Mouse (Mus musculus) embryonic facial prominence, embryonic 10.5 days (tissue): ENCODE data around the gene Nfasc. TPM values are rescaled to one million over a fixed set of nuclear protein-coding genes. Genes with fewer than 3 reads are reported as not detected.

ENCODE experiments used
- DNase-seq: peaks from one replicate; pipeline ENCODE4 v3.0.0-alpha.2; 2017; ENCODE audit warnings: low spot score
- H3K27ac ChIP-seq: fragments of 300-500 bp; sonication (generic); replicated peaks from 2 replicates; pipeline ENCODE4 v1.5.1; 2016; ENCODE audit warnings: mild to moderate bottlenecking
- H3K27me3 ChIP-seq: fragments of 300-500 bp; sonication (generic); replicated peaks from 2 replicates; pipeline ENCODE4 v1.6.1; 2016; ENCODE audit warnings: low read depth, mild to moderate bottlenecking; ENCODE audit not compliant: poor library complexity, severe bottlenecking
- H3K36me3 ChIP-seq: fragments of 300-500 bp; sonication (generic); replicated peaks from 2 replicates; pipeline ENCODE4 v1.6.1; 2016; ENCODE audit warnings: mild to moderate bottlenecking, moderate library complexity
- H3K4me1 ChIP-seq: fragments of 300-500 bp; sonication (generic); 2 replicates; pipeline ENCODE4 v1.6.1; 2016
- H3K4me3 ChIP-seq: fragments of 300-500 bp; sonication (generic); 2 replicates; pipeline ENCODE4 v1.5.1; 2016; ENCODE audit warnings: mild to moderate bottlenecking, moderate library complexity
- H3K9me3 ChIP-seq: fragments of 300-500 bp; sonication (generic); 2 replicates; pipeline ENCODE4 v1.6.1; 2016; ENCODE audit warnings: mild to moderate bottlenecking
- WGBS: fragments of 180-500 bp; shearing (Covaris S2); methylation state at CpG from one replicate; pipeline ENCODE4 v1.1.7; 2016; 5-methylcytosine and 5-hydroxymethylcytosine counted together
- polyA plus RNA-seq: library from polyadenylated mRNA; unstranded; fragments of >200 nt; fragmentation: Nextera tagmentation; extraction: Ambion mirVana; gene quantifications from 2 replicates; pipeline ENCODE4 v1.2.1, GENCODE M21; 2016

Nfasc gene
- polyA plus RNA-seq, 1 experiment from 2014 or later = 5.2 TPM

GRCm38 (mm10) chr1:132523048-132523447, 218.5 kb downstream of the Nfasc start:
- Histone ChIP-seq H3K27ac (no peak overlapping the region), H3K9me3 (no peaks in the 10 kb centered on the region), H3K27me3 (peaks cover 24% of the 10 kb centered on the region), H3K4me1 (peaks cover 24% of the 10 kb centered on the region), H3K4me3 (no peak overlapping the region), H3K36me3 (no peaks in the 10 kb centered on the region)
- 85% methylated on average over 8 of the region's 8 CpGs for WGBS
- no peak for DNase-seq

- H3K36me3 ChIP-seq = no peaks in the 10 kb centered on the region
- H3K4me3 ChIP-seq = 0 out of 2 replicates have a peak overlapping the region, but pooled peaks have one; percentile 11
- 22% methylated on average over 4 of the region's 6 CpGs for WGBS
- peaks cover 14% of the 10 kb centered on the region for H3K27me3 ChIP-seq
- no peak overlapping the region for H3K27ac ChIP-seq
- H3K4me1 ChIP-seq = peaks cover 19% of the 10 kb centered on the region
- peak; percentile 75 for DNase-seq
- H3K9me3 ChIP-seq = no peaks in the 10 kb centered on the region
Observed at GRCm38 (mm10) chr1:132520764-132521163, 220.8 kb downstream of the Nfasc start.

GRCm38 (mm10) chr1:132519734-132520133, 221.9 kb downstream of the Nfasc start:
- Histone ChIP-seq H3K27ac (no peak overlapping the region), H3K4me1 (peaks cover 19% of the 10 kb centered on the region), H3K36me3 (no peaks in the 10 kb centered on the region), H3K4me3 (no peak overlapping the region), H3K9me3 (no peaks in the 10 kb centered on the region), H3K27me3 (0 out of 2 replicates have a peak, but pooled peaks cover 5% of the 10 kb centered on the region)
- 92% methylated on average over 11 of the region's 11 CpGs for WGBS
- DNase-seq = no peak

- Histone ChIP-seq H3K27me3 (0 out of 2 replicates have a peak, but pooled peaks cover 5% of the 10 kb centered on the region), H3K4me3 (no peak overlapping the region), H3K4me1 (peaks cover 19% of the 10 kb centered on the region), H3K36me3 (no peaks in the 10 kb centered on the region), H3K27ac (0 out of 2 replicates have a peak overlapping the region, but pooled peaks have one; percentile 14), H3K9me3 (no peaks in the 10 kb centered on the region)
- DNase-seq = no peak
- WGBS = 87% methylated on average over 18 of the region's 18 CpGs
Observed at GRCm38 (mm10) chr1:132518621-132519020, 223.0 kb downstream of the Nfasc start.

- Histone ChIP-seq H3K9me3 (no peaks in the 10 kb centered on the region), H3K27me3 (0 out of 2 replicates have a peak, but pooled peaks cover 10% of the 10 kb centered on the region), H3K36me3 (no peaks in the 10 kb centered on the region), H3K4me1 (peaks cover 19% of the 10 kb centered on the region), H3K27ac (no peak overlapping the region), H3K4me3 (no peak overlapping the region)
- no peak for DNase-seq
- 94% methylated on average over 11 of the region's 11 CpGs for WGBS
Observed at GRCm38 (mm10) chr1:132516776-132517175, 224.8 kb downstream of the Nfasc start.

GRCm38 (mm10) chr1:132515339-132515738, 226.3 kb downstream of the Nfasc start:
- Histone ChIP-seq H3K36me3 (no peaks in the 10 kb centered on the region), H3K27ac (no peak overlapping the region), H3K4me1 (peaks cover 9% of the 10 kb centered on the region; the same call in 1 of the 2 replicates), H3K4me3 (no peak overlapping the region), H3K9me3 (no peaks in the 10 kb centered on the region), H3K27me3 (0 out of 2 replicates have a peak, but pooled peaks cover 10% of the 10 kb centered on the region)
- DNase-seq = no peak
- 93% methylated on average over 12 of the region's 12 CpGs for WGBS

Other genes starting within 250 kb of the Nfasc start
- 1.8 and 2.1 TPM in 2 replicates for gene Tmem81, start 235.6 kb downstream of the Nfasc start, polyA plus RNA-seq
- 14.7 and 15.1 TPM in 2 replicates for gene Cntn2, start 198.5 kb downstream of the Nfasc start, polyA plus RNA-seq
- 3.4 and 3.6 TPM in 2 replicates for gene Lrrn2, start 138.5 kb upstream of the Nfasc start, polyA plus RNA-seq